Mouse (Mus musculus) erythroblast, embryonic 14.5 days (primary cell): ENCODE data around the gene C130026I21Rik.
"Not testable (repeated sequence)": the region's sequence is repeated elsewhere in the genome, so short reads cannot be mapped to it uniquely, and the experiment has no call there.

ENCODE experiments used
- GATA1 ChIP-seq: IDR thresholded peaks from 2 replicates; pipeline ENCODE4 v1.6.1; 2012; ENCODE audit warnings: low read length, inconsistent platforms, mixed read lengths
- TAL1 ChIP-seq: IDR thresholded peaks from 3 replicates; pipeline ENCODE4 v1.6.1; 2012; ENCODE audit warnings: low read length, inconsistent platforms, mixed read lengths

DNA sequence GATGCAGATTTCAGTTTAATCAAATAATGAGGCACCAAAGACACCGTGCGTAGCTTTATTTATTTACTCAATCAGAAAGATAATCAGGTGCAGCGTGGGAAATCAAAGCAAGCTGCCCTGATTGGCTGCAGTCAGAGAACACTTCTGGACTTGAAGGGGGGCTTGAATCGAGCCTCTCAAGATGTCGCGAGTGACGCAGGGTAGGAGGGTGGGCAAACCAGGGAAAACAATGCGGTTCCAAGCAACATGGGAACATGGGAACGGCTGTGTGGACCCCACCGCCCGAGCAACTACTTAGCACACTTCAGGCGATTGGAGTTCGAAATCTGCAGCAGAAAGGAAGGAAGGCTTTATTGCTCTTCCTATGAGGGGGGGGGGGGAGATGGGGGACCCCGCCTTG is 240.2 kb downstream of the C130026I21Rik start:
- TF ChIP-seq TAL1, GATA1: not testable (repeated sequence)
